Mouse (Mus musculus): Measurements from ENCODE around the gene Serpinb1a. TPM values are rescaled to one million over a fixed set of nuclear protein-coding genes. Genes with fewer than 3 reads are reported as not detected.

The Serpinb1a gene
- polyA plus RNA-seq, 1 experiment: 1.4 TPM

DNA sequence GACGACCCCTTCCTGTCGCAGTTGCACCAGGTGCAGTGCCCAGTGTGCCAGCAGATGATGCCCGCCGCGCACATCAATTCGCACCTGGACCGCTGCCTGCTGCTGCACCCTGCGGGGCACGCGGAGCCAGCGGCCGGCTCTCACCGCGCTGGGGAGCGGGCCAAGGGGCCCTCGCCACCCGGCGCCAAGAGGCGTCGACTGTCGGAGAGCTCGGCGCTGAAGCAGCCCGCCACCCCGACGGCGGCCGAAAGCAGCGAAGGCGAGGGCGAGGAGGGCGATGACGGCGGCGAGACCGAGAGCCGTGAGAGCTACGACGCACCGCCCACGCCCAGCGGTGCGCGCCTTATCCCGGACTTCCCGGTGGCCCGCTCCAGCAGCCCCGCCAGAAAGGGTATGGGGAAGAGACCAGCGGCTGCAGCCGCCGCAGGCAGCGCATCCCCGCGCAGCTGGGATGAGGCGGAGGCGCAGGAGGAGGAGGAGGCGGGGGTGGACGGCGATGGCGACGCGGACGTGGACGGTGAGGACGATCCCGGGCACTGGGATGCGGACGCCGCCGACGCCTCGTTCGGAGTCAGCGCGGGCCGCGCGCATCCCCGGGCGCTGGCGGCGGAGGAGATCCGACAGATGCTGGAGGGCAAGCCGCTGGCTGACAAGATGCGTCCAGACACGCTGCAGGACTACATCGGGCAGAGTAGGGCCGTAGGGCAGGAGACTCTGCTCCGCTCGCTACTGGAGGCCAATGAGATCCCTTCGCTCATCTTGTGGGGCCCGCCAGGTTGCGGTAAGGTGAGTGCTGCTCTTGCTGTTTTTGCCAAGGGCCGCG lies 48.5 kb downstream of the Serpinb1a start, which contains the start of gene D930007J09Rik:
TSS of gene D930007J09Rik (minus strand) at position 591 of the 823 bp plus-strand sequence.
- H3K4me1 ChIP-seq: peaks cover 41% of the 10 kb centered on the region
- H3K27me3 ChIP-seq (replicated peaks): no peaks in the 10 kb centered on the region
- peaks cover 36% of the 10 kb centered on the region for H3K36me3 ChIP-seq (replicated peaks; ENCODE audit: low read length)
- H3K4me3 ChIP-seq (replicated peaks): peak within 1 kb of the TSS; percentile 100
- TF ChIP-seq GATA1 (IDR thresholded peaks at IDR 0.05; ENCODE audit: borderline replicate concordance, low read length): no peak
- TF ChIP-seq FLI1 (IDR thresholded peaks at IDR 0.05; ENCODE audit: low read length): no peak
- no peaks in the 10 kb centered on the region for H3K9me3 ChIP-seq

- TF ChIP-seq GATA1 (IDR thresholded peaks at IDR 0.05; ENCODE audit: borderline replicate concordance, low read length): no peak
- peak; percentile 35; the same call in 1 of the 2 replicates for TF ChIP-seq FLI1 (IDR thresholded peaks at IDR 0.05; ENCODE audit: low read length)
- H3K9me3 ChIP-seq: no peaks in the 10 kb centered on the region
- H3K27me3 ChIP-seq (replicated peaks): no peaks in the 10 kb centered on the region
- peak within 1 kb of the TSS; percentile 100 for H3K4me3 ChIP-seq (replicated peaks)
- H3K4me1 ChIP-seq: peaks cover 37% of the 10 kb centered on the region
- peaks cover 29% of the 10 kb centered on the region for H3K36me3 ChIP-seq (replicated peaks; ENCODE audit: low read length)
Measured at GRCm38 (mm10) chr13:32801693-32802221, 49.2 kb downstream of the Serpinb1a start, which contains the start of gene Wrnip1. Gene Wrnip1, plus strand, starts transcription at chr13:32802038.

DNA sequence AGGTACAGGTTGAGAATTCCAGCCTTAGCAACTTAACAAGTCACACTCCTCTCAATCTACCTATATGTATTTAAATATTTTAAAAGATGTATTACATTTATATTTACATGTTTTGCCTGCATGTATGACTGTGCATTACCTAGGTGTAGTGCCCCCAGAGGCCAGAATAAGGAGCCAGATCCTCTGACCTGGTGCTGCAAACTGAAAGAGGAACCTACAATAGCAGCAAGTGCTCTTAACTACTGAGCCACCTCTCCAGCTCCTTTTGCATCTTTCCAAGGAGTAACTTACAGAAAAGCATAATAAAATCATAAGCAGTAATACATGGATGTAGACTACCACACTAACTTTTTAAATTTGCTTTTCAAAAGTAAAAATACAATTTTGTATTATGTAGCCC lies 50.1 kb downstream of the Serpinb1a start:
- H3K27me3 ChIP-seq (replicated peaks): no peaks in the 10 kb centered on the region
- H3K4me3 ChIP-seq (replicated peaks): peak overlapping the region; percentile 100
- peaks cover 34% of the 10 kb centered on the region for H3K4me1 ChIP-seq
- peaks cover 22% of the 10 kb centered on the region for H3K36me3 ChIP-seq (replicated peaks; ENCODE audit: low read length)
- no peak for TF ChIP-seq FLI1 (IDR thresholded peaks at IDR 0.05; ENCODE audit: low read length)
- TF ChIP-seq GATA1 (IDR thresholded peaks at IDR 0.05; ENCODE audit: borderline replicate concordance, low read length): no peak
- no peaks in the 10 kb centered on the region for H3K9me3 ChIP-seq

- H3K27me3 ChIP-seq (replicated peaks): no peaks in the 10 kb centered on the region
- H3K36me3 ChIP-seq (replicated peaks; ENCODE audit: low read length): peaks cover 6% of the 10 kb centered on the region
- H3K4me1 ChIP-seq: peaks cover 37% of the 10 kb centered on the region
- TF ChIP-seq GATA1 (IDR thresholded peaks at IDR 0.05; ENCODE audit: borderline replicate concordance, low read length): no peak
- TF ChIP-seq FLI1 (IDR thresholded peaks at IDR 0.05; ENCODE audit: low read length): no peak
- H3K9me3 ChIP-seq: no peaks in the 10 kb centered on the region
- H3K4me3 ChIP-seq (replicated peaks): no peak overlapping the region
Measured at GRCm38 (mm10) chr13:32799131-32799530, 51.9 kb downstream of the Serpinb1a start.

GRCm38 (mm10) chr13:32797085-32797484 lies 53.9 kb downstream of the Serpinb1a start:
- H3K4me1 ChIP-seq: peaks cover 19% of the 10 kb centered on the region
- H3K4me3 ChIP-seq (replicated peaks): no peak overlapping the region
- TF ChIP-seq GATA1 (IDR thresholded peaks at IDR 0.05; ENCODE audit: borderline replicate concordance, low read length) (no peak), FLI1 (IDR thresholded peaks at IDR 0.05; ENCODE audit: low read length) (no peak)
- no peaks in the 10 kb centered on the region for H3K36me3 ChIP-seq (replicated peaks; ENCODE audit: low read length)
- H3K27me3 ChIP-seq (replicated peaks): no peaks in the 10 kb centered on the region
- H3K9me3 ChIP-seq: no peaks in the 10 kb centered on the region

- Histone ChIP-seq H3K27me3 (replicated peaks) (no peaks in the 10 kb centered on the region), H3K4me1 (peaks cover 10% of the 10 kb centered on the region), H3K4me3 (replicated peaks) (no peak overlapping the region), H3K36me3 (replicated peaks; ENCODE audit: low read length) (no peaks in the 10 kb centered on the region), H3K9me3 (no peaks in the 10 kb centered on the region)
- no peak for TF ChIP-seq GATA1 (IDR thresholded peaks at IDR 0.05; ENCODE audit: borderline replicate concordance, low read length)
- TF ChIP-seq FLI1 (IDR thresholded peaks at IDR 0.05; ENCODE audit: low read length): no peak
Measured at GRCm38 (mm10) chr13:32795166-32795565, 55.8 kb downstream of the Serpinb1a start.

DNA sequence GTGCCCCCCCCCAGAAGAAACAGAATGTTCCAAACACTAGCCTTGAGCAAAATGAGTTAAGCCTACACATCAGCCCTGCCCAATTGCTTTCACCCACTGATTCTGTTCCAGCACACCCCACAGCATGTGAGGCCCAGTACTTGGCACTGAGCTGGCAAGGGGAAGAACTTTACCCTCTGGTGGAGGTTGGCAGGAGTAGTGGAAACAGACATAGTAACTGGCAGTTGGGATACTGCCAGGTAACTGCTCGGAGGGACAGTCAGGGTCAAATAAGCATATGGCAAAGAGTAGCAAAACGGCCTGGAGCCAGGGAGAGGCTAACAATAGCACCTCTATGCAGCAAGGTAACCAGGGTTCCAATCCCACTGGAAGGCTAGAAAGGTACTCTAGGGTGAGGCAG lies 56.4 kb downstream of the Serpinb1a start:
- Histone ChIP-seq H3K4me1 (peaks cover 7% of the 10 kb centered on the region; the same call in 1 of the 2 replicates), H3K4me3 (replicated peaks) (no peak overlapping the region), H3K36me3 (replicated peaks; ENCODE audit: low read length) (no peaks in the 10 kb centered on the region), H3K9me3 (no peaks in the 10 kb centered on the region), H3K27me3 (replicated peaks) (no peaks in the 10 kb centered on the region)
- no peak for TF ChIP-seq GATA1 (IDR thresholded peaks at IDR 0.05; ENCODE audit: borderline replicate concordance, low read length)
- TF ChIP-seq FLI1 (IDR thresholded peaks at IDR 0.05; ENCODE audit: low read length): no peak

Other genes with a start within 250 kb of the Serpinb1a start
- gene Mylk4, start 67.2 kb downstream of the Serpinb1a start, polyA plus RNA-seq (2012; ENCODE audit: insufficient read depth, low replicate concordance): not detected in 2 replicates
- gene Wrnip1, start 49.1 kb downstream of the Serpinb1a start, polyA plus RNA-seq (2012; ENCODE audit: insufficient read depth, low replicate concordance): 6.9 and 19.4 TPM in 2 replicates
- not detected in 2 replicates for gene D930007J09Rik, start 48.3 kb downstream of the Serpinb1a start, polyA plus RNA-seq (2012; ENCODE audit: insufficient read depth, low replicate concordance)
- gene Serpinb1c, start 47.0 kb upstream of the Serpinb1a start, polyA plus RNA-seq (2012; ENCODE audit: insufficient read depth, low replicate concordance): not detected in 2 replicates
- gene Serpinb6b, start 114.0 kb upstream of the Serpinb1a start, polyA plus RNA-seq (2012; ENCODE audit: insufficient read depth, low replicate concordance): 0.19 TPM in 1 of 2 replicates, not detected in the other
- gene Serpinb9, start 152.1 kb upstream of the Serpinb1a start, polyA plus RNA-seq (2012; ENCODE audit: insufficient read depth, low replicate concordance): 0.55 TPM in 1 of 2 replicates, not detected in the other
- gene Serpinb9b, start 176.2 kb upstream of the Serpinb1a start, polyA plus RNA-seq (2012; ENCODE audit: insufficient read depth, low replicate concordance): 0.12 TPM in 1 of 2 replicates, not detected in the other
- gene Serpinb1b, start 227.4 kb upstream of the Serpinb1a start, polyA plus RNA-seq (2012; ENCODE audit: insufficient read depth, low replicate concordance): not detected in 2 replicates

Data from megakaryocyte, embryonic 14.5 days (primary cell).